Mouse (Mus musculus) spleen, adult 2 months (tissue): ENCODE measurements around the gene 1700016K19Rik. TPM values are rescaled to one million over a fixed set of nuclear protein-coding genes. Genes with fewer than 3 reads are reported as not detected.

Experiments used
- DNase-seq, 2 experiments: peaks; one replicate each; pipeline versions ENCODE4 v3.0.0 to v3.0.0-alpha.2; 2012 to 2021; ENCODE audit warnings: low spot score in 2 of 2, low read depth in 1 of 2
- H3K27ac ChIP-seq: fragments of 200-500 bp; 2 replicates; pipeline ENCODE4 v1.5.1; 2012; ENCODE audit warnings: low read length, inconsistent platforms; ENCODE audit not compliant: insufficient read depth
- H3K27me3 ChIP-seq: fragments of 200-500 bp; 2 replicates; pipeline ENCODE4 v1.6.1; 2012; ENCODE audit warnings: mild to moderate bottlenecking, moderate library complexity, low read length, inconsistent platforms; ENCODE audit not compliant: control insufficient read depth, insufficient read depth
- H3K36me3 ChIP-seq: fragments of 200-500 bp; 2 replicates; pipeline ENCODE4 v1.6.1; 2012; ENCODE audit warnings: mild to moderate bottlenecking, low read length, inconsistent platforms; ENCODE audit not compliant: control insufficient read depth, insufficient read depth
- H3K4me1 ChIP-seq: fragments of 200-500 bp; 2 replicates; pipeline ENCODE4 v1.6.1; 2011; ENCODE audit warnings: inconsistent platforms; ENCODE audit not compliant: control insufficient read depth, insufficient read depth, insufficient read length
- H3K4me3 ChIP-seq: fragments of 200-500 bp; 2 replicates; pipeline ENCODE4 v1.5.1; 2011; ENCODE audit warnings: mild to moderate bottlenecking, inconsistent platforms; ENCODE audit not compliant: insufficient read depth, insufficient read length; ENCODE audit errors: extremely low read depth
- CTCF ChIP-seq: fragments of 200-500 bp; IDR thresholded peaks from 2 replicates; pipeline ENCODE4 v1.5.1; 2011; ENCODE audit warnings: mild to moderate bottlenecking, inconsistent platforms; ENCODE audit not compliant: insufficient read depth, insufficient read length, insufficient replicate concordance; ENCODE audit errors: extremely low read depth
- POLR2A ChIP-seq: fragments of 200-500 bp; IDR thresholded peaks from 2 replicates; pipeline ENCODE4 v1.6.1; 2011; ENCODE audit warnings: low read depth, low read length, inconsistent platforms
- WGBS: fragments of 180-500 bp; shearing (Covaris S2); methylation state at CpG from one replicate; pipeline ENCODE4 v1.1.7; 2018; 5-methylcytosine and 5-hydroxymethylcytosine counted together
- polyA plus RNA-seq: library from polyadenylated mRNA; depleted of rRNA; stranded (reverse); fragments of >200 nt; gene quantifications from 2 replicates; pipeline ENCODE4 v1.2.3, GENCODE M21; 2012

The 1700016K19Rik gene
- polyA plus RNA-seq, 1 experiment, result 0.08 TPM

- no peak for TF ChIP-seq CTCF
- TF ChIP-seq POLR2A, result no peak
- 72% methylated on average over 7 of the region's 7 CpGs for WGBS
- Histone ChIP-seq H3K27me3 (no peaks in the 10 kb centered on the region), H3K36me3 (no peaks in the 10 kb centered on the region), H3K4me3 (no peak overlapping the region), H3K27ac (peak overlapping the region; percentile 64), H3K4me1 (peaks cover 2% of the 10 kb centered on the region; the same call in 1 of the 2 replicates)
- no peak for DNase-seq
Observed at GRCm38 (mm10) chr11:75961782-75962181, 37.9 kb upstream of the 1700016K19Rik start.

- Histone ChIP-seq H3K27ac (no peak overlapping the region), H3K4me3 (no peak overlapping the region), H3K27me3 (no peaks in the 10 kb centered on the region), H3K36me3 (no peaks in the 10 kb centered on the region), H3K4me1 (peaks cover 2% of the 10 kb centered on the region; the same call in 1 of the 2 replicates)
- no peak for DNase-seq
- WGBS, result 89% methylated on average over 11 of the region's 11 CpGs
- TF ChIP-seq POLR2A (no peak), CTCF (no peak)
Observed at GRCm38 (mm10) chr11:75963730-75964475, 35.8 kb upstream of the 1700016K19Rik start.

- Histone ChIP-seq H3K4me1 (peaks cover 2% of the 10 kb centered on the region; the same call in 1 of the 2 replicates), H3K36me3 (no peaks in the 10 kb centered on the region), H3K27me3 (no peaks in the 10 kb centered on the region), H3K4me3 (no peak overlapping the region), H3K27ac (no peak overlapping the region)
- 91% methylated on average over 4 of the region's 4 CpGs for WGBS
- DNase-seq, result no peak
- TF ChIP-seq POLR2A (no peak), CTCF (no peak)
Observed at GRCm38 (mm10) chr11:75964476-75964730, 35.3 kb upstream of the 1700016K19Rik start.

- Histone ChIP-seq H3K27ac (peak overlapping the region; percentile 81), H3K4me3 (peak overlapping the region; percentile 83), H3K4me1 (peaks cover 2% of the 10 kb centered on the region; the same call in 1 of the 2 replicates), H3K36me3 (no peaks in the 10 kb centered on the region), H3K27me3 (no peaks in the 10 kb centered on the region)
- 23% methylated on average over 28 of the region's 28 CpGs for WGBS
- TF ChIP-seq CTCF (no peak), POLR2A (no peak)
- DNase-seq, result no peak
Observed at GRCm38 (mm10) chr11:75965674-75966400, 33.9 kb upstream of the 1700016K19Rik start.

- 1% methylated on average over 88 of the region's 90 CpGs for WGBS
- Histone ChIP-seq H3K4me3 (peak overlapping the region; percentile 83), H3K27me3 (no peaks in the 10 kb centered on the region), H3K27ac (peak overlapping the region; percentile 91), H3K36me3 (no peaks in the 10 kb centered on the region), H3K4me1 (peaks cover 2% of the 10 kb centered on the region; the same call in 1 of the 2 replicates)
- TF ChIP-seq POLR2A (peak; percentile 26), CTCF (peak; percentile 92)
- peak; percentile 78 to 83 for DNase-seq
Observed at GRCm38 (mm10) chr11:75966401-75967372, 33.0 kb upstream of the 1700016K19Rik start.

GRCm38 (mm10) chr11:75968761-75969160 is 31.0 kb upstream of the 1700016K19Rik start:
- H3K36me3 ChIP-seq, result no peaks in the 10 kb centered on the region
- H3K4me3 ChIP-seq, result no peak overlapping the region
- peaks cover 2% of the 10 kb centered on the region; the same call in 1 of the 2 replicates for H3K4me1 ChIP-seq
- DNase-seq, result no peak
- H3K27ac ChIP-seq, result no peak overlapping the region
- WGBS, result 90% methylated on average over 6 of the region's 6 CpGs
- no peaks in the 10 kb centered on the region for H3K27me3 ChIP-seq
- TF ChIP-seq CTCF, result no peak
- no peak for TF ChIP-seq POLR2A
